8 mouse cellular contexts compared by ENCODE assay signal in genomic region chr17:34603375-34604060, GRCm38 (mm10). TPM values are rescaled to one million over a fixed set of nuclear protein-coding genes. Genes with fewer than 3 reads are reported as not detected.
DNase-seq lines count a peak whose midpoint lies in the region; ATAC-seq and TF ChIP-seq lines count a peak whose summit lies in the region.

Rnf5 (minus strand) TSS chr17:34603690.

- peak; percentile 85 for ATAC-seq in frontal cortex, adult (ENCODE audit: low TSS enrichment)
- peak; percentile 91 for ATAC-seq in lung, postnatal 0 days

- H3K4me3 ChIP-seq in hindbrain, embryonic 10.5 days: peak within 1 kb of the TSS; percentile 100
- peak within 1 kb of the TSS; percentile 55 for H3K4me3 ChIP-seq in lung, postnatal 0 days (ENCODE audit: low read depth, low read length)

- WGBS in hindbrain, embryonic 10.5 days: under 1% methylated on average over 30 of the region's 30 CpGs
- under 1% methylated on average over 30 of the region's 30 CpGs for WGBS in lung, postnatal 0 days

- no peaks in the 10 kb centered on the region for H3K27me3 ChIP-seq in hindbrain, embryonic 10.5 days (ENCODE audit: insufficient read depth, poor library complexity, severe bottlenecking)
- H3K27me3 ChIP-seq in lung, postnatal 0 days (replicated peaks; ENCODE audit: insufficient read depth, low read length): no peaks in the 10 kb centered on the region

- peaks cover 70% of the 10 kb centered on the region for H3K4me1 ChIP-seq in hindbrain, embryonic 10.5 days (replicated peaks)
- peaks cover 18% of the 10 kb centered on the region for H3K4me1 ChIP-seq in lung, postnatal 0 days (ENCODE audit: insufficient read depth, low read depth, low read length)

- H3K36me3 ChIP-seq in hindbrain, embryonic 10.5 days: peaks cover 42% of the 10 kb centered on the region
- no peaks in the 10 kb centered on the region for H3K36me3 ChIP-seq in lung, postnatal 0 days (ENCODE audit: insufficient read depth, low read length)

- TF ChIP-seq CTCF in lung, postnatal 0 days (IDR thresholded peaks at IDR 0.05): no peak

- DNase-seq in MN1 (ENCODE audit: low spot score): peak; percentile 100
- DNase-seq in cerebellum, adult 9-10 months: peak; percentile 100
- DNase-seq in hindbrain, embryonic 10.5 days (ENCODE audit: low spot score): no peak
- DNase-seq in layer of hippocampus, adult 9-11 months: peak; percentile 100
- DNase-seq in lung, postnatal 0 days (ENCODE audit: low spot score): peak; percentile 100
- DNase-seq in ovary, postnatal 14 days (ENCODE audit: low spot score): peak; percentile 97
- peak; percentile 98 for DNase-seq in thymus, postnatal 14 days

- peak; percentile 94 for TF ChIP-seq EP300 in lung, postnatal 0 days (IDR thresholded peaks at IDR 0.05)

- H3K9me3 ChIP-seq in hindbrain, embryonic 10.5 days: no peaks in the 10 kb centered on the region
- no peaks in the 10 kb centered on the region for H3K9me3 ChIP-seq in lung, postnatal 0 days (ENCODE audit: low read length)

- H3K9ac ChIP-seq in lung, postnatal 0 days (replicated peaks; ENCODE audit: low read depth): peak within 1 kb of the TSS; percentile 46

- peak within 1 kb of the TSS; percentile 97 for H3K27ac ChIP-seq in hindbrain, embryonic 10.5 days
- H3K27ac ChIP-seq in lung, postnatal 0 days (ENCODE audit: low read length): peak within 1 kb of the TSS; percentile 96

- H3K4me2 ChIP-seq in lung, postnatal 0 days (replicated peaks; ENCODE audit: low read depth, low read length): peak within 1 kb of the TSS; percentile 96

RNA-seq across cellular contexts. Expression of gene Rnf5, which starts in this region (rescaled TPM):
- polyA plus RNA-seq in hindbrain, embryonic 10.5 days (2016; fragmentation: Nextera tagmentation; extraction: Ambion mirVana): 202 and 223 TPM in 2 replicates
- 81.5 and 84.1 TPM in 2 replicates for polyA plus RNA-seq in lung, postnatal 0 days (2015; fragmentation: Nextera tagmentation; extraction: Ambion mirVana)
